Mouse (Mus musculus): Measurements from ENCODE around the gene B3glct. TPM values are rescaled to one million over a fixed set of nuclear protein-coding genes. Genes with fewer than 3 reads are reported as not detected.
A peak's percentile ranks its signal among the peaks of the same experiment; 100 is the strongest.

B3glct gene
- polyA plus RNA-seq, 1 experiment from 2014 or later = 18.5 TPM

DNA sequence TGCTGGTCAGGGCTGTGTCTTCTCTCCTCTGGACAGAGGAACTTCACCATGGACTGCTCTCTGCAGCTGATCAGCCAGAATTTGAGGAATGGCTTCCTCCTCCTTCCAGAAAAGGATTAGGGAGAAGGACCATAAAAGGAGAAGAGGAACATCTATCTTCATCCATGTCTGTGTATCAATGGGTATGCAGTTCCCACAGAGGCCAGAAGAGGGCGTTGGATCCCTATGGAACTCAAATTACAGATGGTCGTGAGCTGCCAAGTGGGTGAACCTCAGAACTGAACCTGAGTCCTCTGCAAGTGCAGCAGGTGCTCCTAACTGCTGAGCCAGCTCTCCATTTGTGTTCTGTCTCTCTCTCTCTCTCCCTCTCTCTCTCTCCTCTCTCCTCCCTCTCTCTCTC is 15.2 kb downstream of the B3glct start:
- Histone ChIP-seq H3K36me3 (ENCODE audit: control insufficient read depth, insufficient read depth, low read length) (no peaks in the 10 kb centered on the region), H3K27me3 (ENCODE audit: control insufficient read depth, insufficient read depth, low read depth, low read length) (no peaks in the 10 kb centered on the region), H3K4me3 (ENCODE audit: low read depth, low read length) (no peak overlapping the region), H3K9me3 (replicated peaks; ENCODE audit: control insufficient read depth, low read length, poor library complexity, severe bottlenecking) (no peaks in the 10 kb centered on the region), H3K4me1 (ENCODE audit: control insufficient read depth, insufficient read depth, low read length) (no peaks in the 10 kb centered on the region), H3K9ac (ENCODE audit: low read depth, low read length) (no peak overlapping the region), H3K27ac (ENCODE audit: low read length) (no peak overlapping the region), H3K4me2 (ENCODE audit: low read length) (no peak overlapping the region)
- no peak for ATAC-seq
- 75% methylated on average over 2 of the region's 2 CpGs for WGBS

DNA sequence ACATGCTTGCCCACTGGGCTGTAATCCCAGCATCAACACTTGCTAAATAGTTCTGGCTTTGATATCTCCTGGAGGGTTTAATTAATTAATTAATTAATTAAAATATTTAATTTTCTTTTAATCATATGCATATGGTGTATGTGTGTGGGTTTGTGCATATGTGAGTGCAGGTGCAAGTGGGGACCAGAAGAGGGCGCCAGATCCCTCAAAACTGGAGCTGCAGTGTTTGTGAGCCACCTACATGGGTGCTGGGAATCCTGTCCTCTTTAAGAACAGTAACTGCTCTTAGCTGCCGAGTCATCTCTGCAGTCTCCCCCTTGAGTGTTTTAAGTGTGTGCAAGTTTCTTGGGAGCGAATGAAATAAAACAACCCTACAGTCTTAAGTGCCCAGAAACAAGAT is 15.9 kb downstream of the B3glct start:
- ATAC-seq = no peak
- Histone ChIP-seq H3K4me3 (ENCODE audit: low read depth, low read length) (no peak overlapping the region), H3K36me3 (ENCODE audit: control insufficient read depth, insufficient read depth, low read length) (no peaks in the 10 kb centered on the region), H3K4me2 (ENCODE audit: low read length) (no peak overlapping the region), H3K27me3 (ENCODE audit: control insufficient read depth, insufficient read depth, low read depth, low read length) (no peaks in the 10 kb centered on the region), H3K9ac (ENCODE audit: low read depth, low read length) (no peak overlapping the region), H3K4me1 (ENCODE audit: control insufficient read depth, insufficient read depth, low read length) (no peaks in the 10 kb centered on the region), H3K27ac (ENCODE audit: low read length) (no peak overlapping the region), H3K9me3 (replicated peaks; ENCODE audit: control insufficient read depth, low read length, poor library complexity, severe bottlenecking) (no peaks in the 10 kb centered on the region)
- 86% methylated on average over 3 of the region's 3 CpGs for WGBS

DNA sequence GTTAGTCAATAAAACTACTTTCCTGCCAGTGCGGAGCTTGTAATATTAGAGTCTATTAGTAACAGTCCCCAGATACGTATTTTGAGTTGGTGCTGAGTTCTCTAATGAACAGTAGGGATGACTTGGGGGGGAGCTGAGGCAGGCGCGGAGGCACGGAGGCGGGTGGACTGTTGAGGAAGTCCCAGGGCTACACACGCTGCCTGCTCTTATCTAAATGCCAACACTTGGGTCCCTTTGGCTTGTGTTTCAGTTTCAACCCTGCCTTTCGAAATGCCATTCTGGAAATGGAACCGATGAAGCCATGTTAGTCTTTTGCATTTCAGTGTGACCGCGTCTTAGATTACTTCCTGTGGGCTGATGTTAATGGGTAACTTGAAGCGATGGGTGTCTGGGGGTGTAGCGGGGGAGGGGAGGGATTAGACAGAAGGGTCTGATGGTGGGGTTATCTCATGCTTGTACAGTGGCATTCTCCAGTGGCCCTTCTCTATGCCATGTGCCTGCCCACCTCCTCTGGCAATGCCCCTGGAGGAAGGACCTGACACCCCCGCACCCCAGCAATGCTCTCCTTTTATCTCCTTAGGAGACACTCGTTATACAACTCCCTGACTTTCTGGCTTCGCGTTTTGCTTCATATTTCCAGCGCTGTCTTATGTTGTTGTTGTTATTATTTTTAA is 17.2 kb downstream of the B3glct start:
- Histone ChIP-seq H3K36me3 (ENCODE audit: control insufficient read depth, insufficient read depth, low read length) (no peaks in the 10 kb centered on the region), H3K4me1 (ENCODE audit: control insufficient read depth, insufficient read depth, low read length) (no peaks in the 10 kb centered on the region), H3K9me3 (replicated peaks; ENCODE audit: control insufficient read depth, low read length, poor library complexity, severe bottlenecking) (no peaks in the 10 kb centered on the region), H3K9ac (ENCODE audit: low read depth, low read length) (no peak overlapping the region), H3K4me3 (ENCODE audit: low read depth, low read length) (no peak overlapping the region), H3K4me2 (ENCODE audit: low read length) (no peak overlapping the region), H3K27ac (ENCODE audit: low read length) (no peak overlapping the region), H3K27me3 (ENCODE audit: control insufficient read depth, insufficient read depth, low read depth, low read length) (no peaks in the 10 kb centered on the region)
- WGBS = 89% methylated on average over 18 of the region's 18 CpGs
- no peak for ATAC-seq

DNA sequence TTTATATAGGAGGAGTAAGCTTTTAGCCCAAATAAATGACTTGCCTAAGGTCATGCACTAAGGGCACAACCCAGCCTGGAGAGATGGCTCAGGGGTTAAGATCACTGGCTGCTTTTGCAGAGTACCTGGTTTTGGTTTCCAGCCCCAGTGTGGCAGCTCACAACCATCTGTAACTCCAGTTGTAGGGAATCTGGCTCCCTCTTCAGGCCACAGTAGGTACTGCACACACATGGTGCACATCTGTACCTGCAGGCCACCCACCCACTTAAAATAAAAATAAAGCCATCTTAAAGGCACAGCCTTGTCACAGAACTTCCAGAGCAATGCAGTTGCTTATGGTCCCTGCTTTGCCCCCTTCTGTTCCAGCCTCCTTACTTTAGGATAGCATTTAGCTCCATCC is 24.7 kb downstream of the B3glct start:
- H3K27ac ChIP-seq (ENCODE audit: low read length) = no peak overlapping the region
- H3K9me3 ChIP-seq (replicated peaks; ENCODE audit: control insufficient read depth, low read length, poor library complexity, severe bottlenecking) = no peaks in the 10 kb centered on the region
- ATAC-seq = no peak
- H3K4me2 ChIP-seq (ENCODE audit: low read length) = no peak overlapping the region
- H3K36me3 ChIP-seq (ENCODE audit: control insufficient read depth, insufficient read depth, low read length) = no peaks in the 10 kb centered on the region
- no peaks in the 10 kb centered on the region for H3K4me1 ChIP-seq (ENCODE audit: control insufficient read depth, insufficient read depth, low read length)
- H3K9ac ChIP-seq (ENCODE audit: low read depth, low read length) = no peak overlapping the region
- H3K27me3 ChIP-seq (ENCODE audit: control insufficient read depth, insufficient read depth, low read depth, low read length) = no peaks in the 10 kb centered on the region
- no peak overlapping the region for H3K4me3 ChIP-seq (ENCODE audit: low read depth, low read length)

DNA sequence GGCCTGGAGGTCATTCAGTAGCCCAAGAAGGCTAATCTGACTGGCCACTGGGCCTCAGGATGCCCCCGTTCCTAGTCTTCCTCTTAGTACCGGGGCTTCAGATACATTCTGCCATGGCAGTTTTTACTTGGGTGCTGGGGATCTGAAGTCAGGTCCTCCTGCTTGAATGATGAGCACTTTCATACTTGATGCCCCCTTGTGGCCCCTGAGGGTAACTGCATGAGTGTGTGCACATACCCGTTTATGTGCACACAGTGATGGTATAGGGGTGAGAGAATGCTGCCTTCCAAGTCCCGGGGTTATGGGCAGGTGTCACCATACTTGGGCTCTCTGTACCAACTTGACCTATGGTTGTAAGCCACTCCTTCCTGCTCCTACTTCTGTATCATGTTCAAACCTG is 33.5 kb downstream of the B3glct start:
- ATAC-seq = no peak
- Histone ChIP-seq H3K36me3 (ENCODE audit: control insufficient read depth, insufficient read depth, low read length) (no peaks in the 10 kb centered on the region), H3K27ac (ENCODE audit: low read length) (no peak overlapping the region), H3K4me3 (ENCODE audit: low read depth, low read length) (no peak overlapping the region), H3K9me3 (replicated peaks; ENCODE audit: control insufficient read depth, low read length, poor library complexity, severe bottlenecking) (0 out of 2 replicates have a peak, but pooled peaks cover 2% of the 10 kb centered on the region), H3K27me3 (ENCODE audit: control insufficient read depth, insufficient read depth, low read depth, low read length) (no peaks in the 10 kb centered on the region), H3K4me2 (ENCODE audit: low read length) (no peak overlapping the region), H3K4me1 (ENCODE audit: control insufficient read depth, insufficient read depth, low read length) (peaks cover 17% of the 10 kb centered on the region), H3K9ac (ENCODE audit: low read depth, low read length) (no peak overlapping the region)
- WGBS = 99% methylated on average over 4 of the region's 4 CpGs

DNA sequence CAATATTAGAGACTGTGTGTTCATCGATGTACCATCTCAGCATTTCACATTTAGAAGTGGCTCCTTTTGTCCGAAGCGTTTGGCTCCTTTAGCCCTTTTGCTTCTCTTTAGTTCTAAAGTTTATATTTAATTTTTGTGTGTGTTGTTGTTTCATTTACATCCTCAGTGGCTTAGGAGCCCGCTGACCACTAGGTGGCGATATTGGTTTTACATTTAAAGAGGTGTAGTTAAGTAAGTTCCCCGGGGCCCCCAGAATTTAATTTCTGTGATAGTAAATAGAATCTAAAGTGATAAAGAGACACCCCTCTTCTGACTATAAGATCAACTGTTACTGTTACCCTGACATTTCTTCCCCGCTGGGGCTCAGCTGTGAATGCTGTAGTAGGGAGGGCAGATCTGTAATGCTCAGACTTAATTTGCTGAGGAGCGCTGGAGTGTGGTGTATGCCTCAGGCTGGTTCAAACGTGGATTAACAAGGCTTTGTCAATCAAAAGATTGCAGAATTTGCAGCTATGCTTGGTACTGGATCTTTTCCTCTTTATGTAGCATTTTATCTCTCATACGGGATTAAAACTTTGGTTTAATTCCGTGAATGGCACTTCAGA is 35.2 kb downstream of the B3glct start:
- Histone ChIP-seq H3K9ac (ENCODE audit: low read depth, low read length) (no peak overlapping the region; the same call in 1 of the 2 replicates), H3K4me1 (ENCODE audit: control insufficient read depth, insufficient read depth, low read length) (peaks cover 17% of the 10 kb centered on the region), H3K27ac (ENCODE audit: low read length) (peak overlapping the region; percentile 67), H3K9me3 (replicated peaks; ENCODE audit: control insufficient read depth, low read length, poor library complexity, severe bottlenecking) (0 out of 2 replicates have a peak, but pooled peaks cover 2% of the 10 kb centered on the region), H3K4me3 (ENCODE audit: low read depth, low read length) (no peak overlapping the region), H3K27me3 (ENCODE audit: control insufficient read depth, insufficient read depth, low read depth, low read length) (no peaks in the 10 kb centered on the region), H3K36me3 (ENCODE audit: control insufficient read depth, insufficient read depth, low read length) (no peaks in the 10 kb centered on the region), H3K4me2 (ENCODE audit: low read length) (peak overlapping the region; percentile 43; the same call in 1 of the 2 replicates)
- ATAC-seq = peak; percentile 87
- WGBS = 37% methylated on average over 11 of the region's 11 CpGs

DNA sequence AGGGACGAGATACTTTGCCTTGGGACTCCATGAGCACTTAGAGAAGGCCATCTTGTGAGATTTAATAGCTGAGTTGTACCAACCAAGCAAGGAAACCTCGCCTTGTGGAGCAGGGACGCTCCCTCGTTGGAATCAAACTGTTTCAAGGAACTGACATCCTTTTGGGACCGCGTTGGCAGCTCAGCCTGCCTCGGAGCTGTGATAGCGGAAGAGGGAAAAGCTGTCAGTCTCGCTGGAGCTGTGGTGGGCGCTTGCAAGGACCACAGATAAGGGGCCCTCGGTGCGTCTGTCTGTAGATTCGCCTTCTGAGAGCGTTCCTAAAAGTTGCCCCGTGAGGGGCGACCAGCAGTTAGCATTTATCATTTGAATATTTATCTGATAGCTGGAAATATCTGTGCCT is 35.8 kb downstream of the B3glct start:
- Histone ChIP-seq H3K27ac (ENCODE audit: low read length) (peak overlapping the region; percentile 67), H3K4me1 (ENCODE audit: control insufficient read depth, insufficient read depth, low read length) (peaks cover 17% of the 10 kb centered on the region), H3K9me3 (replicated peaks; ENCODE audit: control insufficient read depth, low read length, poor library complexity, severe bottlenecking) (0 out of 2 replicates have a peak, but pooled peaks cover 1% of the 10 kb centered on the region), H3K4me3 (ENCODE audit: low read depth, low read length) (no peak overlapping the region), H3K9ac (ENCODE audit: low read depth, low read length) (no peak overlapping the region; the same call in 1 of the 2 replicates), H3K36me3 (ENCODE audit: control insufficient read depth, insufficient read depth, low read length) (no peaks in the 10 kb centered on the region), H3K27me3 (ENCODE audit: control insufficient read depth, insufficient read depth, low read depth, low read length) (no peaks in the 10 kb centered on the region), H3K4me2 (ENCODE audit: low read length) (peak overlapping the region; percentile 43)
- WGBS = 57% methylated on average over 16 of the region's 16 CpGs
- peak; percentile 77 for ATAC-seq

DNA sequence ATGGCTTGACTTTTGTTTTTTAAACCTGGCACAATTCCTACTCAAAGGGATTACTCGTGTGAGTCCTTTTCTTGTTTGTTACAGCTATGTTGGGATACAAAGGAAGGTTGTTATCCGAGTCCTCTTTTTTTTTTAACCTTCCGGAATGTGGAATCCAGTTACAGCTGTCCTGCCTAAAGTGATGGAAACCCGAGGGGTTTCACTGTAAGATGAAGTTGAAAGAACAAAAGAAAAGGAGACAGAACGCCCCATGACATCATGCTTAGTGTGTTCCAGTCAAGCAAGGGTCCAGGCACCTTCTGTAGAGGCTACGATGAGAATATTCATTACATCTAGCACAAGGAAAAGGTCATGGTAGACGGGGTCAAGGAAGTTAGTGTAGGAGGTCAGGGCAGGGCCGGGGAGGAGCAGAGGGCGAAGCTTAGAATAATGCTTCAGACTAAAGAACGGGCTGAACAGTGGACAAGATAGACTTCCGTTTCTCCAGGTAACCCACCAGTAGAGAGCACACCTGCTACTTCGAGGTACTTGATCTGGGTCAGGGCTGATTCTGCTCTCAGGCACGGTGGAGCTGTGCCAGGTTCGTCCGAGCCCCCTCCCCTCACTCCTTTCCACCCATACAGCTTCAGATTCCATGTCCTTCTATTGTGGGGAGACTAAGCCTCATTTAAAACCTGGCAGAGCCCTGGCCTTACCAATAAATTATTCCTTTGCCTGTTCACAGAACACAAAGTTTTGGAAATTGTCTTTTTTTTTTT is 37.7 kb downstream of the B3glct start:
- Histone ChIP-seq H3K4me1 (ENCODE audit: control insufficient read depth, insufficient read depth, low read length) (peaks cover 17% of the 10 kb centered on the region), H3K4me3 (ENCODE audit: low read depth, low read length) (no peak overlapping the region), H3K36me3 (ENCODE audit: control insufficient read depth, insufficient read depth, low read length) (no peaks in the 10 kb centered on the region), H3K27me3 (ENCODE audit: control insufficient read depth, insufficient read depth, low read depth, low read length) (no peaks in the 10 kb centered on the region), H3K4me2 (ENCODE audit: low read length) (peak overlapping the region; percentile 25), H3K9me3 (replicated peaks; ENCODE audit: control insufficient read depth, low read length, poor library complexity, severe bottlenecking) (no peaks in the 10 kb centered on the region), H3K27ac (ENCODE audit: low read length) (no peak overlapping the region), H3K9ac (ENCODE audit: low read depth, low read length) (peak overlapping the region; percentile 12; the same call in 1 of the 2 replicates)
- no peak for ATAC-seq
- 31% methylated on average over 15 of the region's 15 CpGs for WGBS

DNA sequence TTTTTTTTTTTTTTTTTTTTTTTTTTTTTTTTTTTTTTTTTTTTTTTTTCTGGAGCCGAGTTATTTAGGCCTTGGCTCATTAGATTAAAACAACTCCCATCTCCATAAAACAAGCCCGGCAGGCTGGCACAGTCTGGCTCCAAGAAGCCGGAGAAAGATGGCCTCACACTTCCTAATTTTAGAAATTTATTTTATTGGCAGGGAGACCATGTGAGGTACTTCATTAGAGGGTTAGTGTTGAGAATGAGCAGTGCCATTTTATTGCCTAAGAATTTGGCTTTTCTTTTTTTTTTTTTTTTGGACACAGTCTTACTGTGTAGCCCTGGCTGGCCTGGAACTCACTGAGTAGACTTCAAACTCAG is 38.3 kb downstream of the B3glct start:
- ATAC-seq = no peak
- no peak overlapping the region for H3K4me2 ChIP-seq (ENCODE audit: low read length)
- H3K4me3 ChIP-seq (ENCODE audit: low read depth, low read length) = no peak overlapping the region
- H3K4me1 ChIP-seq (ENCODE audit: control insufficient read depth, insufficient read depth, low read length) = peaks cover 17% of the 10 kb centered on the region
- H3K9ac ChIP-seq (ENCODE audit: low read depth, low read length) = no peak overlapping the region
- no peaks in the 10 kb centered on the region for H3K27me3 ChIP-seq (ENCODE audit: control insufficient read depth, insufficient read depth, low read depth, low read length)
- H3K27ac ChIP-seq (ENCODE audit: low read length) = no peak overlapping the region
- 49% methylated on average over 3 of the region's 3 CpGs for WGBS
- H3K9me3 ChIP-seq (replicated peaks; ENCODE audit: control insufficient read depth, low read length, poor library complexity, severe bottlenecking) = no peaks in the 10 kb centered on the region
- H3K36me3 ChIP-seq (ENCODE audit: control insufficient read depth, insufficient read depth, low read length) = no peaks in the 10 kb centered on the region
